Mouse (Mus musculus) small intestine, adult 2 months (tissue): ENCODE measurements around the gene Cyp39a1.

Experiments used
- CTCF ChIP-seq: fragments of 200-500 bp; IDR thresholded peaks from 2 replicates; pipeline ENCODE4 v1.5.1; 2012; ENCODE audit warnings: low read depth, mild to moderate bottlenecking, control low read depth, inconsistent platforms, low read length, moderate library complexity, mixed read lengths; ENCODE audit not compliant: insufficient replicate concordance, insufficient read length; ENCODE audit errors: extremely low read depth
- POLR2A ChIP-seq: fragments of 200-500 bp; IDR thresholded peaks from 2 replicates; pipeline ENCODE4 v1.6.1; 2012; ENCODE audit warnings: low read depth, mild to moderate bottlenecking, control low read depth, inconsistent platforms, low read length, moderate library complexity

GRCm38 (mm10) chr17:43629496-43630426, 37.5 kb upstream of the Cyp39a1 start, which contains the start of gene Tdrd6:
- TF ChIP-seq CTCF (no peak), POLR2A (no peak)
